Mouse (Mus musculus): ENCODE results near the gene Cbr1.

- TF ChIP-seq POLR2A (IDR thresholded peaks at IDR 0.05; ENCODE audit: borderline replicate concordance, control insufficient read depth, low read depth, low read length) (no peak), CTCF (IDR thresholded peaks at IDR 0.05; ENCODE audit: control insufficient read depth, insufficient read depth, low read length) (no peak)
These were observed 47.2 kb upstream of the Cbr1 start for GRCm38 (mm10) chr16:93558499-93558898.

All from bone marrow, adult 2 months (tissue).